Mouse (Mus musculus) hindbrain, embryonic 10.5 days (tissue): ENCODE data around the gene Nhsl1. TPM values are rescaled to one million over a fixed set of nuclear protein-coding genes. Genes with fewer than 3 reads are reported as not detected.

ENCODE experiments used
- DNase-seq: peaks from one replicate; pipeline ENCODE4 v3.0.0-alpha.2; 2017; ENCODE audit warnings: low spot score
- H3K27ac ChIP-seq: fragments of 300-500 bp; sonication (generic); 2 replicates; pipeline ENCODE4 v1.5.1; 2016; ENCODE audit warnings: mild to moderate bottlenecking, moderate library complexity
- H3K27me3 ChIP-seq: fragments of 300-500 bp; sonication (generic); 2 replicates; pipeline ENCODE4 v1.6.1; 2016; ENCODE audit warnings: mild to moderate bottlenecking; ENCODE audit not compliant: poor library complexity, insufficient read depth, severe bottlenecking
- H3K36me3 ChIP-seq: fragments of 300-500 bp; sonication (generic); 2 replicates; pipeline ENCODE4 v1.6.1; 2016; ENCODE audit warnings: mild to moderate bottlenecking, moderate library complexity
- H3K4me1 ChIP-seq: fragments of 300-500 bp; sonication (generic); replicated peaks from 2 replicates; pipeline ENCODE4 v1.6.1; 2016; ENCODE audit warnings: mild to moderate bottlenecking
- H3K4me3 ChIP-seq: fragments of 300-500 bp; sonication (generic); 2 replicates; pipeline ENCODE4 v1.5.1; 2016; ENCODE audit warnings: mild to moderate bottlenecking, moderate library complexity
- H3K9me3 ChIP-seq: fragments of 300-500 bp; sonication (generic); 2 replicates; pipeline ENCODE4 v1.6.1; 2016; ENCODE audit warnings: mild to moderate bottlenecking, moderate library complexity
- WGBS: fragments of 180-500 bp; shearing (Covaris S2); methylation state at CpG from one replicate; pipeline ENCODE4 v1.1.7; 2016; 5-methylcytosine and 5-hydroxymethylcytosine counted together
- polyA plus RNA-seq: library from polyadenylated mRNA; unstranded; fragments of >200 nt; fragmentation: Nextera tagmentation; extraction: Ambion mirVana; gene quantifications from 2 replicates; pipeline ENCODE4 v1.2.1, GENCODE M21; 2016

Gene Nhsl1
- polyA plus RNA-seq, 1 experiment from 2014 or later, result 15.7 TPM

GRCm38 (mm10) chr10:18511496-18511895, 192.7 kb downstream of the Nhsl1 start:
- Histone ChIP-seq H3K27ac (no peak overlapping the region), H3K9me3 (no peaks in the 10 kb centered on the region), H3K4me1 (peaks cover 22% of the 10 kb centered on the region), H3K4me3 (no peak overlapping the region), H3K36me3 (peaks cover 44% of the 10 kb centered on the region), H3K27me3 (no peaks in the 10 kb centered on the region)
- 93% methylated on average over 11 of the region's 11 CpGs for WGBS
- no peak for DNase-seq

DNA sequence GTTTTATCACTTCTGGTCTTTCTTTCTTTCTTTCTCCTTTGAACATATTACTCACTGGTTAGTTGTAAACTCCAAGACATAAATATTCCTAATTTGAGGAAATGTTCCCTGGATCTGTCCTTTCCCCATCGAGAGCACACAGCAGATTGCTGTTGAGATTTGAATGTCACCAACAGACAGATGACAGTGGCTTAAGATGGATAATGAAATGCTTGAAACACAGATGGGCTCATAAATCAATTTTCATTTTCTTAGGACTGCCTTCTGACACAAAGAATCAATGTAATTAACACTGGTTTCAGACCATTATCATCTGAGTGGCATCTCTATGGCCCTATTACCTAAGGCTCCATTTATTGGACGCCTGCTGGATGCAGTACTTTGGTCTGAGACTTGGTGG, 203.8 kb downstream of the Nhsl1 start:
- H3K4me3 ChIP-seq, result no peak overlapping the region
- 76% methylated on average over 2 of the region's 2 CpGs for WGBS
- H3K27me3 ChIP-seq, result no peaks in the 10 kb centered on the region
- H3K27ac ChIP-seq, result no peak overlapping the region
- peaks cover 28% of the 10 kb centered on the region for H3K4me1 ChIP-seq
- peaks cover 67% of the 10 kb centered on the region for H3K36me3 ChIP-seq
- H3K9me3 ChIP-seq, result no peaks in the 10 kb centered on the region
- DNase-seq, result no peak

DNA sequence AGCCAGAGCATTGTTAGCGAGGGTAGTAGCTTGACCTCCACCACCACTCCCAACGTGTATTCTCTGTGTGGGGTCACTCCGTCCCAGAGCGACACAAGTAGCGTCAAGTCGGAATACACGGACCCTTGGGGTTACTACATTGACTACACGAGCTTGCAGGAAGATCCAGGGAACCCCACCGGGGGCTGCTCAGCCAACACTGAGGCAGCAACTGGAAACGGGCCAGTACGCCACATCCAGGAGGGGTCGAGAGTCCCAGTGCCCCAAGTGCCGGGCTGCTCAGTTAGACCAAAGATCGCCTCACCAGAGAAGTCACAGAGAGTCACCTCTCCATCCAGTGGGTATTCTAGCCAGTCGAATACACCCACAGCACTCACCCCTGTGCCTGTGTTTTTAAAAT, 206.5 kb downstream of the Nhsl1 start:
- H3K36me3 ChIP-seq, result peaks cover 68% of the 10 kb centered on the region
- peaks cover 24% of the 10 kb centered on the region for H3K4me1 ChIP-seq
- 0 out of 2 replicates have a peak overlapping the region, but pooled peaks have one; percentile 23 for H3K27ac ChIP-seq
- no peak for DNase-seq
- WGBS, result 75% methylated on average over 15 of the region's 15 CpGs
- no peaks in the 10 kb centered on the region for H3K9me3 ChIP-seq
- H3K27me3 ChIP-seq, result no peaks in the 10 kb centered on the region
- H3K4me3 ChIP-seq, result no peak overlapping the region

DNA sequence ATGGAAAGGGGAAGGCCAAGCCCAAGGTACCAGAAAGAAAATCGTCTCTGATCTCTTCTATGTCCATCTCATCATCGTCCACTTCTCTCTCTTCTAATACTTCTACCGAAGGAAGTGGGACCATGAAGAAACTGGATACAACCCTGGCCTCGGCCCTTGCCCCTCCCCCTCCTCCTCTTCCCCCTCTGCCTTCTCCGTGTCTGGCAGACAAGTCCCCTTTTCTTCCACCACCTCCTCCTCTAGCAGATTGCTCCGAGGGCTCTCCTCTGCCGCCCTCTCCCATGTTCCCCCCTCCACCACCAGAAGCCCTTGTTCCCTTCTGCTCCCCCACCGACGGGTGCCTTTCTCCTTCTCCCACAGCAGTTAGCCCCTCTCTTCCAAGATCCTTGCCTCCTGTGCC, 206.9 kb downstream of the Nhsl1 start:
- DNase-seq, result no peak
- WGBS, result 49% methylated on average over 9 of the region's 9 CpGs
- H3K36me3 ChIP-seq, result peaks cover 64% of the 10 kb centered on the region
- H3K27me3 ChIP-seq, result no peaks in the 10 kb centered on the region
- H3K4me3 ChIP-seq, result no peak overlapping the region
- H3K9me3 ChIP-seq, result no peaks in the 10 kb centered on the region
- peak overlapping the region; percentile 62 for H3K27ac ChIP-seq
- peaks cover 24% of the 10 kb centered on the region for H3K4me1 ChIP-seq

DNA sequence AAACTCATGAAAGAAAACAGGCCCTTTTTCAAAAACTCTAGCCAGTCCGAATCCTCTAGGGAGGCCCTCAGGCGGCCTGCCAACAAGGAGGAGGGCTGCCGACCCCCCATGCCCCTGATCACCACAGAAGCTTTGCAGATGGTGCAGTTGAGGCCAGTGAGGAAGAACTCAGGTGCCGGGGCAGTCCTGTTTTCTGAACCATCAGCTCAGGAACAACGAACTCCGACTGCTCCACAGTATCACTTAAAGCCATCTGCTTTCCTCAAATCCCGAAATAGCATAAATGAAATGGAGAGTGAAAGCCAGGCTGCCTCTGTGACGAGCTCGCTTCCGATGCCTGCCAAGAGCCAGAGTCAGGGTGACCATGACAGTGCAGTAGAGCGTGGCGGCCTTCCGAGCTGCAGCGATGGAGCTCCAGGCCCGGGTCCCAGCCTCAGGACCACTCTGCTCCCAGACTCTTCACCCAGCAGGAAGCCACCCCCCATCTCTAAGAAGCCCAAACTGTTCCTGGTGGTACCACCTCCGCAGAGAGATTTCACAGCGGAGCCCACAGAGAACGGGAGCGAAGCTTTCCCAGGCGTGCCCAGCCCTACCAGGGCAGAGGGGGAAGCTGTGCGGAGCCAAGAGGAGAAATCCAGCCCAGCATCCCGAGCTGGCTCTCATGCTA, 207.5 kb downstream of the Nhsl1 start:
- peak overlapping the region; percentile 62 for H3K27ac ChIP-seq
- H3K9me3 ChIP-seq, result no peaks in the 10 kb centered on the region
- peaks cover 64% of the 10 kb centered on the region for H3K36me3 ChIP-seq
- DNase-seq, result no peak
- no peak overlapping the region for H3K4me3 ChIP-seq
- WGBS, result 84% methylated on average over 22 of the region's 22 CpGs
- H3K4me1 ChIP-seq, result peaks cover 24% of the 10 kb centered on the region
- no peaks in the 10 kb centered on the region for H3K27me3 ChIP-seq

DNA sequence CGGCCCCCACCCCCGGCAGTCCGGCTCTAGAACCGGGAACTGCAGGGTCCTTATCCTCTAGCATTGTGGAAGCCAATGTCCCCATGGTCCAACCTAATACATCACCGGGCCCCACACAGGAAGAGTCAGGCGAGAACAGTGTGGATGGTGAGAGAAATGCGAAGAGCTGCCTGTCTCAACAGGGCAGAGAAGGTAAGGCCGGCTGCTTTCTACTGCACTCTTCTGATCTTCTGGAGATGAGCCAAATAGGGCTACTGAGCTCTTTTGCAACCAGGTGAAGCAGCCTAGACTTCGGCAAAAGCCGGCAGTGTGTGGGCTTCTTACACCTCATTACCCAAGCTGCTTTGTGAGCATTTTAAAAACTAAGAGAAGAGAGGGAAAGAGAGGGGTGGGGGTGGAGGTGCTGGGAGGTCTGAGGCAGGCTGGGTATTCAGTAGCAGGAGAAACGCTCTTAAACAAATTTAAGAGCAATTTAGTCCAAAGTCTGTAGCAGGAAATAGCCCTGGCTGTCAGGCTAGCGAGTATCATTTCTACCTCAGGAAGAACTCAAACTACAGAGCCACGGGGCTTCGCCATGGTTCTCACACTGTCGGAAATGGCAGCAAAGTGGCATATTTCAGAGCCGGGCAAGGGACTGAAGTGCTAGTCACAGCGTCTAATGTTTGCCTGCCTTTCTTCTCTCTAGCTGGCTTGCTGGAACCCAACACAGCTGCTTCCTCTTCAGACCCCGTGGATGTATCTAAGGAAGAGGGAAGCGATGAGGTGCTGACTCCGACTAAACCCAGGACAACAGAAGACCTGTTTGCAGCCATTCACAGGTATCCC, 208.3 kb downstream of the Nhsl1 start:
- 83% methylated on average over 20 of the region's 20 CpGs for WGBS
- H3K9me3 ChIP-seq, result no peaks in the 10 kb centered on the region
- DNase-seq, result no peak
- H3K27ac ChIP-seq, result peak overlapping the region; percentile 36; the same call in 1 of the 2 replicates
- no peak overlapping the region for H3K4me3 ChIP-seq
- no peaks in the 10 kb centered on the region for H3K27me3 ChIP-seq
- H3K4me1 ChIP-seq, result peaks cover 27% of the 10 kb centered on the region
- H3K36me3 ChIP-seq, result peaks cover 70% of the 10 kb centered on the region

DNA sequence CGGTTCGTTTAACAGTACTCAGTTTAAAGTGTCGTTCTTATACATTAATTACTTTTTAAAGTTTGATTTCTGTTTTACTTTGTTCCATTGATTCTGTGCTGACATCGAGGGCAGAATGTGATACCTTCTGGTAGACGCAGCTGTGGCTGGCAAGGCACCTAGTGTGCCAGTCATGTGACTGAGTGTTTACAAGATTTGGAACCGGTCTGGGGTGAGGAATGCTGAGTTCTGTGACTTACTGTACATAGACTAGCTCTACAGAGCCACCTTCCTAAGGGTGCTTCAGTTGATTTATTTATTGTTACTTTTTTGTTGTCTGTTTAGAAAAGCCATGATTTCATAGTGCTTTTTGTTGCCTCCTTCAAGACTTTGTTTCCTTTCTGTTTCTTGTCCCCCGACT, 209.0 kb downstream of the Nhsl1 start:
- WGBS, result 80% methylated on average over 7 of the region's 7 CpGs
- H3K9me3 ChIP-seq, result no peaks in the 10 kb centered on the region
- H3K4me1 ChIP-seq, result peaks cover 27% of the 10 kb centered on the region
- no peak overlapping the region for H3K27ac ChIP-seq
- no peaks in the 10 kb centered on the region for H3K27me3 ChIP-seq
- peaks cover 74% of the 10 kb centered on the region for H3K36me3 ChIP-seq
- no peak overlapping the region for H3K4me3 ChIP-seq
- DNase-seq, result no peak

- DNase-seq, result no peak
- WGBS, result 54% methylated on average over 5 of the region's 5 CpGs
- peaks cover 72% of the 10 kb centered on the region for H3K36me3 ChIP-seq
These were observed 209.7 kb downstream of the Nhsl1 start for GRCm38 (mm10) chr10:18528475-18528874.

DNA sequence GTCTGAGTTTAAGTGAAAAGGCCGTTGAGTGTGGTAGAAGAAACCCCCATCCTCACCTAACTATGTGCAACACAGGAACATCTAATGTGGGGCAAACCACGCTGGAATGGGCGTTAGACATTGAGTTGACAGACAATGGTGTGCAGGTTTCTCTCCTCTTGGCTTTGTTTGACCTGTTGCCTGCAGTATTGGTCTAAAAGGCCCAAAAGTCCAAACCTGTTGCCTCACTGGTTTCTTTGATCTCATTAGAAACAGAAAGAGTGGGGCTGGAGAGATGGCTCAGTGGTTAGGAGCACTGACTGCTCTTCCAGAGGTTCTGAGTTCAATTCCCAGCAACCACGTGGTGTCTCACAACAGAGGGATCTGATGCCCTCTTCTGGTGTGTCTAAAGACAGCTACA, 210.4 kb downstream of the Nhsl1 start:
- Histone ChIP-seq H3K4me1 (peaks cover 27% of the 10 kb centered on the region), H3K36me3 (peaks cover 70% of the 10 kb centered on the region), H3K4me3 (no peak overlapping the region), H3K27ac (no peak overlapping the region), H3K27me3 (no peaks in the 10 kb centered on the region), H3K9me3 (no peaks in the 10 kb centered on the region)
- no peak for DNase-seq
- WGBS, result 82% methylated on average over 4 of the region's 4 CpGs

More at GRCm38 (mm10) chr10:18528475-18528874, 209.7 kb downstream of the Nhsl1 start:
- no peaks in the 10 kb centered on the region for H3K9me3 ChIP-seq
- H3K27ac ChIP-seq, result no peak overlapping the region
- peaks cover 27% of the 10 kb centered on the region for H3K4me1 ChIP-seq
- H3K4me3 ChIP-seq, result no peak overlapping the region
- no peaks in the 10 kb centered on the region for H3K27me3 ChIP-seq

GRCm38 (mm10) chr10:18530161-18530560, 211.4 kb downstream of the Nhsl1 start:
- H3K27ac ChIP-seq, result no peak overlapping the region
- H3K9me3 ChIP-seq, result no peaks in the 10 kb centered on the region
- H3K27me3 ChIP-seq, result no peaks in the 10 kb centered on the region
- 93% methylated on average over 4 of the region's 4 CpGs for WGBS
- H3K4me3 ChIP-seq, result no peak overlapping the region
- peaks cover 67% of the 10 kb centered on the region for H3K36me3 ChIP-seq
- no peak for DNase-seq
- peaks cover 24% of the 10 kb centered on the region for H3K4me1 ChIP-seq

DNA sequence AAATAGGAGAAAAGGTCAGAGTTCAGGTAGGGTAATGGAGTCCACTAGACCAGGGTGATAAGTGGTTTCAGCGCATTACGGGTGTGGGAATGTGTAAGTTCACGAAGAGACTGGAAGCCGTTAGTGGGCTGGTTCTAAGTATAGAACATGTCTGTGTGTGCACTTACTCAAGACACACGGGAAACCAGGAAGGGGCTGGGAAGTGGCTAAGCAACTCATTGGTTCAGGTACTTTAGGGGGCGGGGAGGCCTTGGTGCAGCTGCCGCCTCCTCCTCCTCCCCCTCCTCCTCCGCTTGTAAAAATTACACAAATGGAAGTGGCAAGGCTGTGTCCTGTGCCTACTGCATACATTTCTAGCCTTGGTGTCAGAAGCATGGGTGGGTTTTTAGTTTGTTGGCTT, 213.5 kb downstream of the Nhsl1 start:
- DNase-seq, result no peak
- Histone ChIP-seq H3K9me3 (no peaks in the 10 kb centered on the region), H3K27ac (no peak overlapping the region), H3K36me3 (peaks cover 64% of the 10 kb centered on the region), H3K4me3 (no peak overlapping the region), H3K4me1 (peaks cover 4% of the 10 kb centered on the region; the same call in 1 of the 2 replicates), H3K27me3 (no peaks in the 10 kb centered on the region)
- 73% methylated on average over 8 of the region's 8 CpGs for WGBS

DNA sequence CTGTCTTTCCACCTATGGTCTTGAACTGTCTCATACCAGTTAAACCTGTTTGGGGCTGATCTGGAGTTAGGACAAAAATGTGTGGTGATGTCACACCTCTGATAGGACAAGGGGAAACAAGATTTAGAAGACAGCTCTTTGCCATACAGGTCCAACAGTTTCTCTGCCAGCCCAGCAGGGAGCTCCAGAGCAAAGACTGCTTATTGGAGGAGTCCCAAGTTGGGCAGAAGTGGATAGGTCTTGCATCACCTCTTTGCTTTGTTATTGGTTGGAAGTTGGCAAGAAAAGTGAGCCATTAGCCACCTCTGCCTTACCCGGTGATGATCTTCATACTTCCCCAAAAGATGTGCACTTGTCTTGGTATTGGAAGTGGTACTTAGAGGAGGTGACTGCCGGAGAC, 218.1 kb downstream of the Nhsl1 start:
- Histone ChIP-seq H3K36me3 (peaks cover 40% of the 10 kb centered on the region), H3K9me3 (no peaks in the 10 kb centered on the region), H3K4me1 (peaks cover 12% of the 10 kb centered on the region), H3K27ac (no peak overlapping the region), H3K4me3 (no peak overlapping the region), H3K27me3 (no peaks in the 10 kb centered on the region)
- no peak for DNase-seq
- WGBS, result 98% methylated on average over 2 of the region's 2 CpGs

DNA sequence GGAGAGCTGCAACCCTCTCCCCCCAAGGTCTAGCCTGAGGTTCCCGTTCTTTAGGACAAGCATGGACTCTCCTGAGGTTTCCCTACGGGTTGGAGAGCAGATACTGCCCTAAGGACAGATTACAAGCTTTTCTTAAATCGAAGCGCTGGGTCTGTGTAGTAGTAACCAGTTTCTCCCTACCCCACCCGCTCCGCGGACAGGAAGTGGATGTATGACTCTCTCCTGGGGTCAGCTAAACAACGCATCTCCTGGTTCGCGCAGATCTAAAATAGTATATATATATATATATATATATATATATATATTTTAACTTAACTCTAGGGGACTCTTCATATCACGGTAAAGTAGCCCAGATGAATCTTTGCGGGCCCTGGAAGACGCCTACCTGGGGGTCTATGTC, 226.5 kb downstream of the Nhsl1 start:
- Histone ChIP-seq H3K36me3 (no peaks in the 10 kb centered on the region), H3K4me3 (peak overlapping the region; percentile 69), H3K9me3 (no peaks in the 10 kb centered on the region), H3K27me3 (no peaks in the 10 kb centered on the region), H3K27ac (peak overlapping the region; percentile 87), H3K4me1 (peaks cover 27% of the 10 kb centered on the region)
- DNase-seq, result no peak
- WGBS, result 6% methylated on average over 13 of the region's 13 CpGs
